Mouse (Mus musculus): ENCODE data around the gene Hoxc10. TPM values are rescaled to one million over a fixed set of nuclear protein-coding genes. Genes with fewer than 3 reads are reported as not detected.
A peak's percentile ranks its signal among the peaks of the same experiment; 100 is the strongest.

The Hoxc10 gene
- polyA plus RNA-seq, 1 experiment from 2014 or later = not detected

DNA sequence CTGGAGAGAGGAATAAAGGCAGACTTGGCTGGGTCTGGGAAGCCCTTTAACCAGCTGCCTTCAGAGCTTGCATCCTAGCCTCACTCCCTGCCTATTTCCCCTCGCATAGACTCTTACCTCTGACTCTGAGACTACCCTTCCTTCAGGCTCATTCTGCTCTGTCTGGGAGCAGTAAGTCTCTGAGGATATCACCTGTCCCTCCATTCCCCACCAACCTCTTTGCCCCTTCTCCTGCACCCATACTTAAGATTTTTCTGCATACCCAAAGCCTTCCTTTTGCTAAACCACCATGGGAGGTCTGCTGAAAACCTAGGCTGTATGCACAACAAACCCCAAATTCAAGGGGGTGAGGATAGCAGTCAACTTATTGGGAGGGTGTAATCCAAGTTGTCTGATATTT lies 13.3 kb downstream of the Hoxc10 start:
- DNase-seq (ENCODE audit: low spot score, missing footprints) (peak; percentile 94), ATAC-seq (ENCODE audit: low FRiP score) (no peak)
- 0% methylated on average over 1 of the region's 1 CpGs for WGBS
- H3K4me3 ChIP-seq (ENCODE audit: low read depth, low read length) = no peak overlapping the region
- H3K9ac ChIP-seq (ENCODE audit: low read length) = no peak overlapping the region
- peaks cover 99% of the 10 kb centered on the region for H3K27me3 ChIP-seq (ENCODE audit: control insufficient read depth, insufficient read depth, low read length)
- H3K36me3 ChIP-seq (ENCODE audit: control insufficient read depth, insufficient read depth, low read length) = no peaks in the 10 kb centered on the region
- no peak overlapping the region for H3K27ac ChIP-seq (ENCODE audit: low read depth, low read length)
- H3K4me1 ChIP-seq (ENCODE audit: control insufficient read depth, insufficient read depth, low read length) = peaks cover 5% of the 10 kb centered on the region; the same call in 1 of the 2 replicates
- H3K9me3 ChIP-seq (ENCODE audit: control insufficient read depth, low read length) = no peaks in the 10 kb centered on the region
- no peak overlapping the region for H3K4me2 ChIP-seq

DNA sequence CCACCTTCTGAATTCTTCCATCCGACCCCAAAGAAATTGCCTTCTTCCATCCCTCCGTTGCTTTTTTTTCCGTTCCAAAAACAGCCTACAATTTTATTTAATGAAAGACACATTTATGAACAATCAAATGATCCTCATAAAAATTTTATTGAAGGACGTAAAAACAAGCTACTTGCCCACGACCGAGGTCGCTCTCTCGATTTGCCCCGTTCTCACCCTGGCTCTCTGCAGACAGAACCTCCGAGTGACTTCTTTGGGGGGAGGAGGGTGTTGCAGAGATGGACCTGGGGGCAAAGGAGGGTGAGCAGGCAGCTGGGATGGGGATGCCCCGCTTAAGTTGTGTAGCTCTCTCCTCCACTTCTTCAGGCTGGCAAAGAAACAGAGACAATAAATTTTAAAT lies 13.8 kb downstream of the Hoxc10 start:
- no peak overlapping the region for H3K4me3 ChIP-seq (ENCODE audit: low read depth, low read length)
- no peak overlapping the region for H3K9ac ChIP-seq (ENCODE audit: low read length)
- H3K4me2 ChIP-seq = no peak overlapping the region
- H3K36me3 ChIP-seq (ENCODE audit: control insufficient read depth, insufficient read depth, low read length) = no peaks in the 10 kb centered on the region
- WGBS = 3% methylated on average over 11 of the region's 11 CpGs
- no peaks in the 10 kb centered on the region for H3K9me3 ChIP-seq (ENCODE audit: control insufficient read depth, low read length)
- peaks cover 99% of the 10 kb centered on the region for H3K27me3 ChIP-seq (ENCODE audit: control insufficient read depth, insufficient read depth, low read length)
- DNase-seq (ENCODE audit: low spot score, missing footprints) (peak; percentile 94), ATAC-seq (ENCODE audit: low FRiP score) (no peak)
- peaks cover 5% of the 10 kb centered on the region; the same call in 1 of the 2 replicates for H3K4me1 ChIP-seq (ENCODE audit: control insufficient read depth, insufficient read depth, low read length)
- no peak overlapping the region for H3K27ac ChIP-seq (ENCODE audit: low read depth, low read length)

DNA sequence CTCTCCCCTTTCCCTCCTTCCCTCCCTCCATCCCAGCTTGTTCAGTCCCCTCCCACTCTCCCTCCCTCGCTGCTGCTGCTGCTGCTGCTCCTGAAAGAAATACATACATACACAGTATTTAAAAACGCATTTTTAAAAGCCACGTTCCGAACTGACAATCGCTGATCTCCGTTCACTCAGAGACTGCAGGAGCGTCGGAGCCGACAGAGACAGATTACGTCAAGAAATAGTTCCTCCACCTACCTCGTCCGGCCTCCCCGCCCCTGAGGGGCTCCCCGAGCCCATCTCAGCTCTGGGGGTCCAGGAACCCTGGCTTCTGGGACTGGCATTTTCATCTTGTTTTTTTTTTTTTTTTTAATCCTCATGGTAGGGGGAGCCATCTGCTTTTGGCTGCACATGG lies 14.3 kb downstream of the Hoxc10 start:
- Histone ChIP-seq H3K27me3 (ENCODE audit: control insufficient read depth, insufficient read depth, low read length) (peaks cover 99% of the 10 kb centered on the region), H3K36me3 (ENCODE audit: control insufficient read depth, insufficient read depth, low read length) (no peaks in the 10 kb centered on the region), H3K27ac (ENCODE audit: low read depth, low read length) (no peak overlapping the region), H3K4me1 (ENCODE audit: control insufficient read depth, insufficient read depth, low read length) (peaks cover 5% of the 10 kb centered on the region; the same call in 1 of the 2 replicates), H3K9me3 (ENCODE audit: control insufficient read depth, low read length) (no peaks in the 10 kb centered on the region), H3K9ac (ENCODE audit: low read length) (no peak overlapping the region), H3K4me2 (peak overlapping the region; percentile 35; the same call in 1 of the 2 replicates), H3K4me3 (ENCODE audit: low read depth, low read length) (peak overlapping the region; percentile 8; the same call in 1 of the 2 replicates)
- DNase-seq (ENCODE audit: low spot score, missing footprints) = no peak
- under 1% methylated on average over 14 of the region's 14 CpGs for WGBS
- no peak for ATAC-seq (ENCODE audit: low FRiP score)

DNA sequence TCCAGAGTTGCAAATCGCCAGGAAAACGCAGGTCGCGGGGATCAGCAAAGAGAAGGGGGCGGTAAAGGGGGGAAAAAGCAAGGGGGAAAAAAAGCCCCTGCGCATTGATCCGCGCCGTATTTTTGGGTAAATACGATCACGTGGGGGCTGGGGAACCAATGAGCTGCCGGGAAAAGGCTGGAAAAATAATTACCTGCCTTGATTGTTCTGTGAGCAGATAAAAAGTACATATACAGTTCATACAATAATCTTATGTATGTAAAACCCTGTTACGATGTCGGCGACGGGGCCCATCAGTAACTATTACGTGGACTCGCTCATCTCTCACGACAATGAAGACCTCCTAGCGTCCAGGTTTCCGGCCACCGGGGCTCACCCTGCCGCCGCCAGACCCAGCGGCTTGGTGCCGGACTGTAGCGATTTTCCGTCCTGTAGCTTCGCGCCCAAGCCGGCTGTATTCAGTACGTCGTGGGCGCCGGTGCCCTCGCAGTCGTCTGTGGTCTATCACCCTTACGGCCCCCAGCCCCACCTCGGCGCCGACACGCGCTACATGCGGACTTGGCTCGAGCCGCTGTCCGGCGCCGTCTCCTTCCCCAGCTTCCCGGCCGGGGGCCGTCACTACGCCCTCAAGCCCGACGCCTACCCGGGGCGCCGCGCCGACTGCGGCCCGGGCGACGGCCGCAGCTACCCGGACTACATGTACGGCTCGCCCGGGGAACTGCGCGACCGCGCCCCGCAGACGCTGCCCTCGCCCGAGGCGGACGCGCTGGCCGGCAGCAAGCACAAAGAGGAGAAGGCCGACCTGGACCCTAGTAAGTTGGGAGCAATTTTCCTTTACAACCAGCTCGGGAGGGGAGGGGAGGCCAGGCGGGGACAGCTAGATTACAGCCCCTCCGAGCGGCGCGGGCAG lies 15.0 kb downstream of the Hoxc10 start:
- H3K27me3 ChIP-seq (ENCODE audit: control insufficient read depth, insufficient read depth, low read length) = peaks cover 100% of the 10 kb centered on the region
- H3K27ac ChIP-seq (ENCODE audit: low read depth, low read length) = no peak overlapping the region
- peaks cover 5% of the 10 kb centered on the region; the same call in 1 of the 2 replicates for H3K4me1 ChIP-seq (ENCODE audit: control insufficient read depth, insufficient read depth, low read length)
- peak; percentile 97 for DNase-seq (ENCODE audit: low spot score, missing footprints)
- peak overlapping the region; percentile 35 for H3K4me2 ChIP-seq
- ATAC-seq (ENCODE audit: low FRiP score) = 0 out of 2 replicates have a peak, but pooled peaks have one; percentile 30
- H3K4me3 ChIP-seq (ENCODE audit: low read depth, low read length) = peak overlapping the region; percentile 8
- H3K36me3 ChIP-seq (ENCODE audit: control insufficient read depth, insufficient read depth, low read length) = no peaks in the 10 kb centered on the region
- no peak overlapping the region for H3K9ac ChIP-seq (ENCODE audit: low read length)
- H3K9me3 ChIP-seq (ENCODE audit: control insufficient read depth, low read length) = no peaks in the 10 kb centered on the region
- under 1% methylated on average over 86 of the region's 88 CpGs for WGBS

DNA sequence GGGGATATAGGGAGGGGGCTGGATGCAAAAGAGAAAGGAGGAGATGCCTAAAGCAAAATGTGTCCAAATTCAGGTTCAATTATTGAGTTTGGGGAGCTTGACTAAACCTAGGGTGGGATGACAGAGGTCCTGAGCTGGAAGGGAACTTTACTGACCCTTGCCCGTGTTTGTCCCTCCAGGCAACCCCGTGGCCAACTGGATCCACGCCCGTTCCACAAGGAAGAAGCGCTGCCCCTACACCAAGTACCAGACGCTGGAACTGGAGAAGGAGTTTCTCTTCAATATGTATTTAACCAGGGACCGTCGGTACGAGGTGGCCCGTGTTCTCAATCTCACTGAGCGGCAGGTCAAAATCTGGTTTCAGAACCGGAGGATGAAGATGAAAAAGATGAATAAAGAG lies 17.1 kb downstream of the Hoxc10 start:
- no peaks in the 10 kb centered on the region for H3K36me3 ChIP-seq (ENCODE audit: control insufficient read depth, insufficient read depth, low read length)
- WGBS = under 1% methylated on average over 12 of the region's 12 CpGs
- H3K9ac ChIP-seq (ENCODE audit: low read length) = no peak overlapping the region
- no peak overlapping the region for H3K4me3 ChIP-seq (ENCODE audit: low read depth, low read length)
- H3K9me3 ChIP-seq (ENCODE audit: control insufficient read depth, low read length) = no peaks in the 10 kb centered on the region
- DNase-seq (ENCODE audit: low spot score, missing footprints) (no peak), ATAC-seq (ENCODE audit: low FRiP score) (no peak)
- no peak overlapping the region for H3K4me2 ChIP-seq
- H3K27me3 ChIP-seq (ENCODE audit: control insufficient read depth, insufficient read depth, low read length) = peaks cover 100% of the 10 kb centered on the region
- H3K27ac ChIP-seq (ENCODE audit: low read depth, low read length) = no peak overlapping the region
- peaks cover 5% of the 10 kb centered on the region; the same call in 1 of the 2 replicates for H3K4me1 ChIP-seq (ENCODE audit: control insufficient read depth, insufficient read depth, low read length)

DNA sequence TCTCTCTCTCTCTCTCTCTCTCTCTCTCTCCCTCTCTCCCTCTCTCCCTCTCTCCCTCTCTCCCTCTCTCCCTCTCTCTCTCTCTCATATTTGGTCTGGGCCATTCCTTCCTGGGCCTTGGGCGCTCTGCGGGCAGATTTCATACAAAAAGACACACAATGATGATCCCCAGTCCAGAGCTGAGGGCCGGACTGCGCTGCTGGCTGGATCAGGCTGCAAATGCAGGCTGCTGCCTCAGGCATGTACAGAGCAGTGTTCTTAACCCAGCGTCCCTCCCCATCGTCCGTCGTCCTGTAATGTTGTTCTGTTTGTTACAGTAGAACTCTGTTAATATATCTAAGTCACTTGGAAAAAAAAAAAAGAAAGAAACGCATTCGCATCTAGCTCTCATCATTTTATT lies 17.9 kb downstream of the Hoxc10 start:
- no peak for DNase-seq (ENCODE audit: low spot score, missing footprints)
- WGBS = 0% methylated on average over 10 of the region's 10 CpGs
- Histone ChIP-seq H3K27ac (ENCODE audit: low read depth, low read length) (no peak overlapping the region), H3K27me3 (ENCODE audit: control insufficient read depth, insufficient read depth, low read length) (peaks cover 100% of the 10 kb centered on the region), H3K4me1 (ENCODE audit: control insufficient read depth, insufficient read depth, low read length) (peaks cover 5% of the 10 kb centered on the region; the same call in 1 of the 2 replicates), H3K4me2 (no peak overlapping the region), H3K9ac (ENCODE audit: low read length) (no peak overlapping the region), H3K36me3 (ENCODE audit: control insufficient read depth, insufficient read depth, low read length) (no peaks in the 10 kb centered on the region), H3K9me3 (ENCODE audit: control insufficient read depth, low read length) (no peaks in the 10 kb centered on the region), H3K4me3 (ENCODE audit: low read depth, low read length) (no peak overlapping the region)
- no peak for ATAC-seq (ENCODE audit: low FRiP score)

DNA sequence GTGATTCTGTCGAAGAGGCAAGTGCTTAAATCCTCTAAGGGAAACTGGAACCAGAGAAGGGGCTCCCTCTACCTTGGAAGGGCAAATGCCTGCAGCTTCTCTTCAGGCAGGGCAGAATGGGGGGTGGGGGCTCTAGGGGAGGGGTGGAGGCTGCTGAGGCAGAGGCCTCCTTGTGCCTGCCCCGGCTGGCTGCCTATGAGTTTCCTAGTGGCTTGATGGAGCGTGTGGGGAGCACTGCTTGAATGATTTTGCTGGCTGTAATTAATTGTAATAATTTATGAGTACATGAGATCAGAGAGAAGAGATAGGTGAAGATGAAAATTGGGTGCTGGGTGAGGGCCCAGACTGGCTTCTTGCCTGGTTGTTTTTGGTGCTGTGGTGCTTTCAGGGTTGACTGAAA lies 18.3 kb downstream of the Hoxc10 start:
- no peak overlapping the region for H3K4me2 ChIP-seq
- DNase-seq (ENCODE audit: low spot score, missing footprints) = no peak
- H3K27me3 ChIP-seq (ENCODE audit: control insufficient read depth, insufficient read depth, low read length) = peaks cover 100% of the 10 kb centered on the region
- no peak overlapping the region for H3K27ac ChIP-seq (ENCODE audit: low read depth, low read length)
- H3K9me3 ChIP-seq (ENCODE audit: control insufficient read depth, low read length) = no peaks in the 10 kb centered on the region
- H3K36me3 ChIP-seq (ENCODE audit: control insufficient read depth, insufficient read depth, low read length) = no peaks in the 10 kb centered on the region
- no peak overlapping the region for H3K4me3 ChIP-seq (ENCODE audit: low read depth, low read length)
- no peak overlapping the region for H3K9ac ChIP-seq (ENCODE audit: low read length)
- 1% methylated on average over 3 of the region's 3 CpGs for WGBS
- ATAC-seq (ENCODE audit: low FRiP score) = no peak
- H3K4me1 ChIP-seq (ENCODE audit: control insufficient read depth, insufficient read depth, low read length) = peaks cover 5% of the 10 kb centered on the region; the same call in 1 of the 2 replicates

DNA sequence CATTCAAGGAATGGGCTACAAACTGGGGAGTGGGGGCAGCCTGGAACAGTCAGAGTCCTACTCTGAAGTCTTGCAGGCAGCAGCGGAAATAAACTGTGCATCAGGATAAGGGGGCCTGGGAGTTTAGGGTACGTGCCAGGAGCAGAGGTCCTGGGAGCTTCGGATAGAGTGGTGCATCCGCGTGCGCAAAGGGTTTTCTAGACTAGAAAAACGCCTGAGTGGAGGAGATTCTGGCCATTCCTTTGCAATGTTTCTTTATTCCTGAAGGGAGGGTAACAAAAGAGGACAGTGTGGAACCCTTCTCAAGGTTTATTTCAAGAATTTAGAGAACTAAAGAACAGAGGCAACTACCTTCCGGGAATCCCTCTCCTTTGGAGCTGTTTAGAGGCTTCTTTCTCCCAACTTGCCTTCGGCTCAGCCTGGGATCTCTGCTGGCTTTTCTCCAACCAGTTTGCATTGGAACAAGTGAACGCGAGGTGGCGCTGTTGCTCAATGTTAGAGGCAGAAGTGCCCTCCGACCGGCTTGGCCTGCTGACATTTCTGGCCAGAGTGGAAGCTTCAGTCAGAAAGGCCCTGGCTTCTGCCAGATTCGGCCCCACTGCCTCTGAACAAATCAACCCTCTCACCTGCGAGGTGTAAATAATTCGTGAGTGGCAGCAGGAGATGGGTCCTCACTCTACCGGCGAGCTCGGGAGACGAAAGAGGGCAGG lies 20.7 kb downstream of the Hoxc10 start:
- H3K9ac ChIP-seq (ENCODE audit: low read length) = no peak overlapping the region

DNA sequence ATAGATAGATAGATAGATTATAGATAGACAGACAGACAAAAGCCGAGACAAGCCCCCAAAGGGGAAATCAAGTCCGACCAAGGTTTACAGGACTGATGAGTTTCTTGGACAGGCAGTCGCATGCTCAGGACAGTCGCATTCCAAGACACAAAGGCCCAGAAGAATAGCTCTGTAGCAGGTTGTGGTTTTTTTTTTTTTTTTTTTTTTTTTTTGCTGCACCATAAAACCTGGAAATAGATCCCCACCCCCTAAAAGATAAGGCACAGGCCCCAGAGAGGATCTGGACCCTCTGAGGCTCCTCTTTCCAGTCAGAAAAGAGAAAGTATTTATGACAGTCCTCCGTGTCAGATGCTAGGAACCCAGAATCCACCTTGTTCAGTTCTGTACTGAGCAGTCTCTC lies 21.5 kb downstream of the Hoxc10 start:
- H3K4me1 ChIP-seq (ENCODE audit: control insufficient read depth, insufficient read depth, low read length) = no peaks in the 10 kb centered on the region
- peaks cover 100% of the 10 kb centered on the region for H3K27me3 ChIP-seq (ENCODE audit: control insufficient read depth, insufficient read depth, low read length)
- ATAC-seq (ENCODE audit: low FRiP score) (no peak), DNase-seq (ENCODE audit: low spot score, missing footprints) (no peak)
- H3K4me2 ChIP-seq = no peak overlapping the region
- H3K4me3 ChIP-seq (ENCODE audit: low read depth, low read length) = no peak overlapping the region
- H3K27ac ChIP-seq (ENCODE audit: low read depth, low read length) = no peak overlapping the region
- 9% methylated on average over 5 of the region's 5 CpGs for WGBS
- no peak overlapping the region for H3K9ac ChIP-seq (ENCODE audit: low read length)
- H3K9me3 ChIP-seq (ENCODE audit: control insufficient read depth, low read length) = no peaks in the 10 kb centered on the region
- no peaks in the 10 kb centered on the region for H3K36me3 ChIP-seq (ENCODE audit: control insufficient read depth, insufficient read depth, low read length)

More for the DNA sequence above, 20.7 kb downstream of the Hoxc10 start:
- Histone ChIP-seq H3K9me3 (ENCODE audit: control insufficient read depth, low read length) (no peaks in the 10 kb centered on the region), H3K4me1 (ENCODE audit: control insufficient read depth, insufficient read depth, low read length) (no peaks in the 10 kb centered on the region), H3K4me2 (no peak overlapping the region), H3K27ac (ENCODE audit: low read depth, low read length) (no peak overlapping the region), H3K4me3 (ENCODE audit: low read depth, low read length) (no peak overlapping the region), H3K27me3 (ENCODE audit: control insufficient read depth, insufficient read depth, low read length) (peaks cover 100% of the 10 kb centered on the region), H3K36me3 (ENCODE audit: control insufficient read depth, insufficient read depth, low read length) (no peaks in the 10 kb centered on the region)
- 3% methylated on average over 21 of the region's 21 CpGs for WGBS
- ATAC-seq (ENCODE audit: low FRiP score) = peak; percentile 72
- peak; percentile 92 for DNase-seq (ENCODE audit: low spot score, missing footprints)

Measured in midbrain, embryonic 11.5 days (tissue).